Mouse (Mus musculus): ENCODE measurements around the gene Fcnb. TPM values are rescaled to one million over a fixed set of nuclear protein-coding genes. Genes with fewer than 3 reads are reported as not detected.

The Fcnb gene
- total RNA-seq, 2 experiments from 2014 or later, result 32.4 to 61.5 TPM

DNA sequence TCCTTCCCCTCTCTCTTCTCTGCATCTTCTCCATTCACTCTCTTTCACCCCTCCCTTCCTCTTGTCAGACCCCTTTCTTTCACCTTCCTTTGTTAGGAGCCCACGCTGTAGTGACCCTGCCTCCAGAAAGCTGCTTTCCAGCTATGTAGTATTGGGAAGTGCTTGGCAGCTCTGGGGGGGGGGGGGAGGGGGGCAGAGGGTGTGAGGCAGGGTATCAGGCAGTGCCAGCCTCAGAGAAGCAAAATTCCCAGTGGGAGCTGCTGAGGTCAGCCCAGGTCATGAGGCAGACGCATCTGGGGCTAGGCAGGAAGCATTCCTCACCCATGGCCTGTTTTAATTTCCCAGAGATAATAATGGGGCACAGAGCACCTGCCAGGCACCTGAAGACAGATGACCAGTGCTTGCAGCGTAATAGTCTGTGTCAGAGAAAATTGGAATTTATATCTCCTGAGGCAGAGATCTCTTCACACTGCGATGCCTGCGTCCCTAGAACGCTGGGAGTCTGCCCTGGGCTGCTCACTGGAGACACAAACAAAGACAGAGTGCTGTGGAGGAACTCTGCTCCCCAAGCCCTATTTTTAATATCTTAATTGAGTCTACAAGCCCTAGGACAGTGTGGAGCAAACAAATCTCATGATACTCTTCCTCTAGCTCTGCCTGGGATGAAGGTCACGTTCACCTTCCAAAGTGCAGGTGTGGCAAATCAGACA lies 5.8 kb upstream of the Fcnb start:
- no peak for ATAC-seq (replicated peaks; ENCODE audit: poor library complexity, severe bottlenecking)

DNA sequence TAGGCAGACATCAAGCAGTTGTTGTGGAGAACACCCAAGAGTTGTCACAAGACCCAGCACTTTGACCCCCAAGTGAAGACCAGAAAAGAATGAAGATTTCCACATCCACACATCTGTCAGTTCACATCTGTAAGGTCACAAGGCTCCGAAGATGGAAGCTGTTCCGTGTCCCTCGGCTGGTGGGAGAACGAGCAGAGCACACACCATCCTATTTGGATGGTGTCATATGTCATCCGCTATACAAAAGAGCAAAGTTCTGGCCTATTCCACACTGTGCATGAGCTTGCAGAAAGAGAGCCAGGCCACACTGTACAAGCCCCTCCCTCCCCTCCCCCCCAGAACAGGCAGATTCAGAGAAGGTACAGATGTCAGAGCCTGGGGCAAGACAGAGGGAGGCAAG lies 4.4 kb upstream of the Fcnb start:
- ATAC-seq (replicated peaks; ENCODE audit: poor library complexity, severe bottlenecking), result no peak

DNA sequence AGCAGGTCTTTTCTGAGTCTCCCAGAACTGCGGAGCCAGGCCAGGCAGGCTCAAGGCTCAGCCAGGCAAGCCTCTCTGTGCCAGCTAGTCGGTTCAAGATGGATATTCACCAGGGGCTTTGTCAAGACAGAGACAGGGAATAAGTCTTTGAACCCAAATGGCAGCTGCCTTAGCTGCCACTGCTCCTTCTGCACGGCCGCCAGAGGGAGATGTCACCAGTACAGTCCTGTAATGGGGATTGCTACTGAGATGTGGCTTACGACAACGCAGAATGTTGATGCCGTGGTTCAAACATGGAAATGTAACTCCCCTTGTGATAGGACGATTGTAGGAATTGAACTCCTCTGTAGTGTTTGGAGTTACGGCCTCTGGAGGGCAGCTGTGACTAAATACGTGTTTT lies 1.4 kb upstream of the Fcnb start:
- no peak for ATAC-seq (replicated peaks; ENCODE audit: poor library complexity, severe bottlenecking)

DNA sequence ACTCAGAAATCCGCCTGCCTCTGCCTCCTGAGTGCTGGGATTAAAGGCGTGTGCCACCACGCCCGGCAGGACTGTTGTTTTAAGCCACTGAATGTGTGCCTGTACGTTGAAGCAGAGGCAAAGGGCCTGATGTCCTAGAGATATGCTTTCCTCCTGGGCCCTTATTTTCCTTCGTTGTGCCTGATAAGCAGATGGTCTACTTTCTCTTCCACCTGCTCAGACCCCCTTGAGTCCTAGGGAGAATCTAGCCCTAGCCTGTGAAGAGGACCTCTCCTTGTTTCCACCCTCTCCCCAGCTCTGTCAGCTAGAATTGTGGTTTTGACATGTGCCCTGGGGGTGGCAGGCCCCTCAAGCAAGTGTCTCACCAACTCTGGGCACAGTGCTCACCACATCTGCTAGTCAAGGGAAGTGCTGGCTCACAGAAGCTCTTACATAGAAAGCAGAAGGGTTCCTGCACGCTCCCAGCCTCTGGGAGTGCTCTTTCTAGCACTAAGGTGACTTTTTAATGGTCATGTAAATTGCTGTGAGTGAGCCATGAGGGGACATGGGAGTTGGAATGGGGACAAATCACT lies 9.0 kb downstream of the Fcnb start:
- ATAC-seq (replicated peaks; ENCODE audit: poor library complexity, severe bottlenecking), result peak; percentile 79

GRCm38 (mm10) chr2:28068537-28068878 lies 16.2 kb downstream of the Fcnb start:
- ATAC-seq (replicated peaks; ENCODE audit: poor library complexity, severe bottlenecking), result no peak

DNA sequence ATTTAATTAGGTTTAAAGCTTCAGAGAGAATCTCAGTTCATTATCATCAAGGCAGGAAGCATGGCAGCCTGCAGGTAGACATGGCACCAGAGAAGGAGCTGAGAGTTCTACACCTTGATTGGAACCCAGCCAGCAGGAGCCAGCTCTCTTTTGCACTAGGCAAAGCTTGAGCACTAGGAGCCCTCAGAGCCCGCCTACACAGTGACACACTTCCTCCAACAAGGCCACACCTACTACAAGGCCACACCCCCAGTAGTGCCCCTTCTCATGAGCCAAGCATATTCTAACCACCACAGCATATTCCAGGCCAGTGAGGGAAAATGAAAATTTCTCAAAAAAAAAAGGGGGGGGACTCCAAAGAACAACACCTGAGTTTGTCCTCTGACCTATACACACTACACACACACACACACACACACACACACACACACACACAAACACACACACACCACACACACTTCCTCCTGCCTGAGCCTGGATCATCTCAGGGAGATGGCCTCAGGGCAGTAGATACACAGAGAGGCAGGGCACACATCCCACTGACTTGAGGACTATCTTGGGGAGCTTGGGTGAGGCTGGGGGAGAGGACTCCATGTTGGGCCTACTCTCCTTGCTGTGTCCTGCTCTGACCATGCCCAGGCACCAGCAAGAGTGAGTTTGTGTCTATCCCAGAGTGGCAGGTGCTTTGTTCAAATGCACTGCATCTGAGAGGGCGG lies 16.7 kb downstream of the Fcnb start:
- no peak for ATAC-seq (replicated peaks; ENCODE audit: poor library complexity, severe bottlenecking)

DNA sequence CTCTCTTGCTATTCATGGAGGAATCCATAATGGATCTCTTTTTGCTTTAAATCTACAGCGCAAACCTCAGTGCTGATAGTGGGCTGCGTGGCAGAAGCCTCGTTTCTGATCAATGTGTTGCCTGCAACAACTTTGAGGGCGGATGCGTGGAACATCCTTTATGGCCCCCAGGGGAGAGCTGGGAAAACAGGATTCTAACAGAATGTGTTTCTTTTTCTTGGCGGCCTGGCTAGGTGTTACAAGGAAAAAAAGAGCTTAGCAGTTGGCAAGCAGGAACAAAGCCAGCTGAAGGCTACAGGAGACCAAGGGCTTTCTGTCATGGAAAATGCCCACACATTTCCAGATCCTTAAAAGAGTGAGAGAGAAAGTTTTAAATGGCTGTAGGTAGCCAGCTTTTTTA lies 17.5 kb downstream of the Fcnb start:
- ATAC-seq (replicated peaks; ENCODE audit: poor library complexity, severe bottlenecking), result no peak

GRCm38 (mm10) chr2:28066686-28067085 lies 18.0 kb downstream of the Fcnb start:
- ATAC-seq (replicated peaks; ENCODE audit: poor library complexity, severe bottlenecking), result no peak

DNA sequence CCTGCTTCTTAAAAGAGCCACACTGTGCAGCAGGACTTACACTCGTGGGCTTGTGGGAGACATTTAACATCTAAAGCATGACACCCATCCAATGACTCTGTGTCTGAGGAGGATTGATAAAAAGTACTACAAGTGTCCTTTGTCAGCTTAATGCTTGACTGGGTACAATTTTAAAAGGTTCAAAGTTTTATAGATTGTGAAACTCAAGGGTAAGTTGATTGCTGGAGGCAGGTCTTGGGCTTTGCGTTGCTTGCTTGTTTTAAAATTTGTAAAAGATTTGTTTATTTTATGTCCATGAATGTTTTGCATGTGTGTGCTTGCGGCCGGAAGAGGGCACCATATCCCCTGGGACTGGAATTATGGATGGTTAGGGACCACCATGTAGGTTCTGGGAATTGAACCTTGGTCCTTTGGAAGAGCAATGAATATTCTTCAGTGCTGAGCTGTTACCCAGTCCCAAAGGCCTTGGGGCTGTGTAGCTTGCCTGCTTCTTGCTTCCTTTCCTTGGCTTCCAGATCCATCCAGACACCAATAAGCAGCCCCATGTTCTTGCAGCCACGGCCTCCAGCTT lies 19.5 kb downstream of the Fcnb start:
- no peak for ATAC-seq (replicated peaks; ENCODE audit: poor library complexity, severe bottlenecking)

GRCm38 (mm10) chr2:28064339-28065080 lies 20.2 kb downstream of the Fcnb start:
- ATAC-seq (replicated peaks; ENCODE audit: poor library complexity, severe bottlenecking), result no peak

DNA sequence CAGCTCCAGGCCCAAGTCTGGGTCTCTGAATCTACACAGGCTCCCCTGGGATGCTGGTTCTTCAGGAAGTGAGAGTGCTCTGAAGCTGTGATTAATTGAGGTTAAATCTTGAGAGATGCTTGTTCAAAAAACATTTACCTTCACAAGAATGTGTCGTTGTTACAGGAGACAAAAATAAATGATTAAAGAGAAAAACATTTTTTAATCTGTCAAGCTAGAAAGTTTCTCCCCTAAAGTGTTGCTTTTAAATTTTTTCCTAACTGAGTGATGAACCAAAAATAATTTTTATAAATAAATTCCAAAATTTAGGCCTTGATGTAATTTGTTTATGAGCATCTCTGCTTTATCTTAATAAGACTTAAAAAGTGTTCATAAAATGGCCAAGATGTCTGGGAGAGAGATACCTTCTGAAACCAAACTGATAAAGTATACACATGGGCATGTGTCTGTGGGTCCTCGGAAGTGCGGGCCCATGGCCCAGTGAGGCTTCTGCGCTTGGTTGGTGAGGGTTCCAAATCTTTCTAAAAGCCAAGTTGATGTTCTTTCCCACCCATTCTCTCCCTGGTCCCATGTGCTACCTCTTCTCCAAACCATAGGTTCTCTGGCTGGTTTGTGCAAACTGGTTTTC lies 20.9 kb downstream of the Fcnb start:
- no peak for ATAC-seq (replicated peaks; ENCODE audit: poor library complexity, severe bottlenecking)

DNA sequence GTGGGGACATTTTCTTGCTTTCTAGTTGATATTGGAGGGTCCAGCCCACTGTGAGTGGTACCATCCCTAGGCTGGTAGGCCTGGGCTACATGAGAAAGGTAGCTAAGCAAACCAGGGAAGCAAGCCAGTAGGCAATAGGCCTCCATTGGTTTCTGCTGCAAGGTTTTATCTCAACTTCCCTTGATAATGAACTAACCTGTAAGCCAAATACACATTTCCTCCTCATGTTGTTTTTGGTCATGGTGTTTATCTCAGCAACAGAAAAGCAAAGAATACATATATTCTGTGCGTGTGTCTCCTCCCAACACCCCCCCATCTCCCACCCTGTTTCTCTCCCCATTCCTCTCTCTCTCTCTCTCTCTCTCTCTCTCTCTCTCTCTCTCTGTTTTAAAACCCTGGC lies 24.8 kb downstream of the Fcnb start:
- no peak for ATAC-seq (replicated peaks; ENCODE audit: poor library complexity, severe bottlenecking)

- ATAC-seq (replicated peaks; ENCODE audit: poor library complexity, severe bottlenecking), result no peak
Measured at GRCm38 (mm10) chr2:28047092-28047491, 37.6 kb downstream of the Fcnb start.

DNA sequence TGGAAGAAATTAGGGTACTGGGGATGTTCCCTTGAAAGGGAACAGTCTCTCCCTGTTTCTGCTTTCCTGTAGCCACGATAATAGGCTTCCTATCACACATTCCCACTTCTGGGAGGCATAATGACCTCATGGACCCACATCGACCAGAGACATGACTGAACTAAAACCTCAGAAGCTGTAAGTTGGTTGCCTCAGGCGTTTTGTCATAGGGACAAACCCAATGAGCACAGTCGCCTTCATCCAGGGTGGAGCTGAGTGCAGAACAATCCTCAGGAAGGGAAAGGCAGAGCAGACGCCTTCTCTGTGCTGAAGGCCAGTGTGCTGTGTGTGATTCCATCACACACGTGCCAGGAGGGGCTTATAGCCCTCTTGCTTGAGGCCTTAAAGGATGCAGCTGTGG lies 38.4 kb downstream of the Fcnb start:
- no peak for ATAC-seq (replicated peaks; ENCODE audit: poor library complexity, severe bottlenecking)

DNA sequence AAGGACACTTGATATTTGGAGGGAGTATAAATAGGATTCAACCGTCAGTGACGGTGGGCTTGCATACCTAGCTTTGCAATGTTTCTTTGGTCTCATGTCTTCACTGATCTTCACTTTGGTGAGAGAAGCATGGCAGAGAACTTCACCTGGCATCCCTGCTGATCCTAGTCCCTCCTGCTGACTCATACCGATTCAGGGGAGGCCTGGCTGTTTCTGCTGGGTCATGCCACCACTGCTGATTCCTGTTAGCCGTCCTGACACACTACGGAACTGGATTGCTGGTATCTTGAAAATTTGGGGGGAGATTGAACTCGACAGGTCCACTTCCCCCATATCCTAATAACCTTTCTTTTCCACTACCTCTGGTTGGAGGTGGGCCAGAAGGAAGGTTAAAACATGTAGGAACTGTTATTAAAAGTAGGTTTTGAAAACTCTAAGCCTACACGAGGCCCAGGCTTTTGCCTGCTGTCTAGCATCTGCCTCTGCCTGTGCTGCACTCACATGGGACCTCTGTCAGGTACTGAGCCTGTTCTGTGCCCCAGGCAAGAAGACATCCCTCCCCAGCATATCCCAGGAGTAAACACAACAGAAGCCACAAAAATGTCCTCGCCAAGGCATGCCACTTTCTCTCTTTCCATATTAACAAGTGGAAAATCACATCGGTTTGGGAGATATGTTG lies 39.6 kb downstream of the Fcnb start:
- ATAC-seq (replicated peaks; ENCODE audit: poor library complexity, severe bottlenecking), result no peak

DNA sequence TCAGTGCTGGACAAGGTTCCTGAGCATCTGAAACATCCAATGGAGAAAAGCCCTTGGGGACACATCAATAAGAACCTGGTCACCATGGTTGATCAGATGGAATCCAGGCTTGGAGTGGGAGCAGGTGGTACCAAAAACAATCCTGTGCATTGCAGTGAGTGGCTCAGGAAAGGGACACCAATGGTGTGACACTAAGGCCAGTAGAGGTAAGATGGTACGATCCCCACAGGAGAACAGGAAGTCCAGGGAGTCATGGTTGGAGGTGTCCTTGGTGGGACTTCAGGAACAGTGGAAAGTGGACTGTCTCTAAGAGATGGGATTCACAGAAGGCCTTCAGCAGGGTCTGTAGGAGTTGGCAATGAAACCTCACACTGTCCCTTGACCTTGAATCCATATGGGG lies 44.2 kb downstream of the Fcnb start:
- no peak for ATAC-seq (replicated peaks; ENCODE audit: poor library complexity, severe bottlenecking)

GRCm38 (mm10) chr2:28039647-28040325 lies 44.9 kb downstream of the Fcnb start:
- no peak for ATAC-seq (replicated peaks; ENCODE audit: poor library complexity, severe bottlenecking)

DNA sequence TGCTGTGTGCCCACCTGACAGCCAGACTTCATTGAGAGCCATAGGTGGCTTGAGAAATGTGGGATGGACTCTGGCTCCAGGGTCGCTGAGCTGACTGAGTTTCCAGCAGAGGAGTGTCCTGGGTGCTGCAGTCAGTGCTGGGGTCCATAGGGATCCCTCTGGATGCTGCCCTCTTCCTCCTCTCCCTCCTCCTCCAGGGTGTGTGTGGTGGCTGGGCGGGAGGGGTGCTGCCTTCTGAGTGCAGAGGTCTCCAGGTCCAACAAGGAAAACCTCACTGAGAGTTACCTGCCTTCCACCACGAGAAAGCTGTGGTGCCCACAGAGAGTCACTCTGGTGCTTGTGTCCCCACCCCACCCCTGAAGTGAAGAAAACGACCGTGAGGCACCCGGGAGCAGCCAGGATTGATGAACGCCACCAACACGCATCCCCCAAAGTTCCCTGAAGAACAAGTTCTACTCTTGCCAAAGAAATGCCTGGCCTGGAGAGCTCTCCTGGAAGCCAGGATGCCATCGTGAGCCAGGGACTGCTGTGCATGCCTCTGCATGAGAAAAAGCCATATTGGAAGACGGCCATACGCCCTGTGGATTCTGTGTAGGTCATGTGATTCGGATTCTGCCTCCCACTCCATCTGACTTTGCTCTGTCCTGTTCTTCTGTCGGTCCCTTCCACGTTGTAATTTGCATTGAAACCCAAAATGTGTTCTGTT lies 46.1 kb downstream of the Fcnb start:
- ATAC-seq (replicated peaks; ENCODE audit: poor library complexity, severe bottlenecking), result no peak
